Mouse (Mus musculus) hindbrain, embryonic 12.5 days (tissue): ENCODE measurements around the gene C77080. TPM values are rescaled to one million over a fixed set of nuclear protein-coding genes. Genes with fewer than 3 reads are reported as not detected.

Source experiments
- ATAC-seq: fragments of 200-750 bp; cut with Nextera tagmentation; 2 replicates; pipeline ENCODE4 v1.8.0; 2017; ENCODE audit warnings: moderate TSS enrichment; ENCODE audit not compliant: low FRiP score
- H3K27ac ChIP-seq: fragments of 300-500 bp; sonication (generic); 2 replicates; pipeline ENCODE4 v1.5.1; 2016; ENCODE audit warnings: mild to moderate bottlenecking
- H3K27me3 ChIP-seq: fragments of 300-500 bp; sonication (generic); 2 replicates; pipeline ENCODE4 v1.6.1; 2016; ENCODE audit warnings: mild to moderate bottlenecking
- H3K36me3 ChIP-seq: fragments of 300-500 bp; sonication (generic); 2 replicates; pipeline ENCODE4 v1.6.1; 2016; ENCODE audit warnings: mild to moderate bottlenecking
- H3K4me1 ChIP-seq: fragments of 300-500 bp; sonication (generic); 2 replicates; pipeline ENCODE4 v1.6.1; 2016
- H3K4me2 ChIP-seq: fragments of 300-500 bp; sonication (generic); replicated peaks from 2 replicates; pipeline ENCODE4 v1.6.1; 2016; ENCODE audit warnings: mild to moderate bottlenecking
- H3K4me3 ChIP-seq: fragments of 300-500 bp; sonication (generic); 2 replicates; pipeline ENCODE4 v1.5.1; 2016; ENCODE audit warnings: mild to moderate bottlenecking
- H3K9ac ChIP-seq: fragments of 300-500 bp; sonication (generic); 2 replicates; pipeline ENCODE4 v1.6.1; 2016; ENCODE audit warnings: mild to moderate bottlenecking, moderate library complexity
- H3K9me3 ChIP-seq: fragments of 300-500 bp; sonication (generic); replicated peaks from 2 replicates; pipeline ENCODE4 v1.6.1; 2016; ENCODE audit warnings: mild to moderate bottlenecking
- WGBS: fragments of 180-500 bp; shearing (Covaris S2); methylation state at CpG from one replicate; pipeline ENCODE4 v1.1.7; 2016; 5-methylcytosine and 5-hydroxymethylcytosine counted together
- polyA plus RNA-seq: library from polyadenylated mRNA; unstranded; fragments of >200 nt; fragmentation: Nextera tagmentation; extraction: Ambion mirVana; gene quantifications from 2 replicates; pipeline ENCODE4 v1.2.1, GENCODE M21; 2016

Gene C77080
- polyA plus RNA-seq, 1 experiment from 2014 or later: 6.0 TPM

DNA sequence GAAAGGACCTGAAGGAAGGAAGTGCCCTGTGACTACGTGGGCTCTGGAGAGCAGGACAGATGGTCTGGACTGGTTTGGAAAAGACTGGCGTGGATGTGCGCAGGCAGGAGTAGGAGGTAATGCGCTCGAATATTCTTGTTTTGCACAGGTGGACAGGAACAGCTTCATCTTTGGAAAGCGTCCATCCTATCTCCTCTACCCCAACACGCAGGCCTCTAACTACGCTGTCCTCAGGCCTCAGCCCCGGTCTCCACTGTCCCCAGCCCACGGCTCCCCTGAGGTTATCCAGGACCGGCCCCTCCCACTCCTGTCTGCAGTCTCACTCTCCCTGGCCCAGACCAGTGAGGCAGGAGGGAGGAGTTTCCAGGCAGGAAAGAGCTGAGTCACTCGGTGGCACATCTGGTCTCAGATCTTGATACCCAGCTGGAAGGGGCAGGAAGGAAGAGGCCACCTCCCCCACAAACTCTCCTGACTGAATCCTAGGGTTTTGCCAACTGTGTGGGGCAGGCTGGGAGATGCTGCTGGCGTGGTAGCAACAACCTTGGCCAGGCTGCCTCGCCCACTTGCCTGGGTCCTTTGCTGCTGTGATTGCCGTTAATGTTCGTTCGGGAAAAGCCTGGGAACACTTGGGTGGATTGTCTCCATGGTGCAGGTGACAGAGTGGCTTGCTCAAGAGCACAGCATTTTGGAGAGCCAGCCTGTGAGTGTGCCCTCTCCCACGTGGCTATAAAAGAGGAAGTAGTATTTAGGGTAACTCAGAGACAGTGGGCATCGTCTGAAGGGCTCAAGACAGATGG, 2.2 kb upstream of the C77080 start:
- H3K27ac ChIP-seq: peak overlapping the region; percentile 35; the same call in 1 of the 2 replicates
- WGBS: 35% methylated on average over 19 of the region's 19 CpGs
- no peak for ATAC-seq
- no peaks in the 10 kb centered on the region for H3K9me3 ChIP-seq
- no peak overlapping the region for H3K4me3 ChIP-seq
- peak overlapping the region; percentile 7 for H3K4me2 ChIP-seq
- no peaks in the 10 kb centered on the region for H3K27me3 ChIP-seq
- peaks cover 25% of the 10 kb centered on the region for H3K4me1 ChIP-seq
- H3K9ac ChIP-seq: no peak overlapping the region
- H3K36me3 ChIP-seq: no peaks in the 10 kb centered on the region

DNA sequence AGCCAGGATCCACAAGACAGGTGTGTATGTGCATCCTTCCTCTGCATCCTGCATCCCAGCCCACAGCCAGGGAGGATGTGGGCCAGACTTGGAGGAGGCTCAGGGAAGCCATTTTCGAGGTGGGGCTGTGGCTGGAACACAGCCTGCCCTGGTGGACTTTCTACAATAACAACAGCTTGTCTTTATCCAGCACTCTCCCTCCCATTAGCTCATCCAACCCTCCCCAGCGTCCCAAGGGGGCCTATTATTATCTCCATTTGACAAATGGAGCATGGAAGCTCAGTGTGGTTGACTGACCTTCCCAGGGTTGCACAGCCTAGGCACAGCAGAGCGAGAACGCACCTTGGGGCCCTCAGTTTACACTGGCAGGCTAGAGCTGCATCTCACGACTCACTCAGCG, 526 bp downstream of the C77080 start:
- Histone ChIP-seq H3K9ac (peak overlapping the region; percentile 25; the same call in 1 of the 2 replicates), H3K27ac (peak overlapping the region; percentile 31; the same call in 1 of the 2 replicates)
- WGBS: 14% methylated on average over 6 of the region's 6 CpGs

DNA sequence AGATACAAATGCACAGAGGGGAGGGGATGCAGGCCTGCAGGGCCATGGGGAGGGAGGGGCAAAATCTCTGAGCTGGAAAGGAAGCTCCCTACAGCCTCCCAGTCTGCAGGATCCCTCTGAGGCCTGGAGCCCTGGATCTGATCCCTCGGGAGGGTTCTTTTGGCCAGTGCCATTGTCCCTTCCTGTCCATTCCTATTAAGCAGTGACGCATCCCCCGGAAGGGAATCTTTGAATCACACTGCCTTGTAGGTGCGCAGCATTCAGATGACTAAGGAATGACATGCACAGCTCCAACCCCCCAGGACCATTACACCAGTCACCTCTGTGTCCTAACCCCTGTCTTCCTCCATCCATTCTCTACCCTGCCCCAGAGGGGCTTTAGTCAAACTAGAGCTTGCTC, 2.1 kb downstream of the C77080 start:
- no peaks in the 10 kb centered on the region for H3K9me3 ChIP-seq
- peaks cover 34% of the 10 kb centered on the region for H3K4me1 ChIP-seq
- no peak for ATAC-seq
- no peaks in the 10 kb centered on the region for H3K36me3 ChIP-seq
- no peaks in the 10 kb centered on the region; the same call in 1 of the 2 replicates for H3K27me3 ChIP-seq
- H3K27ac ChIP-seq: no peak overlapping the region
- H3K4me3 ChIP-seq: no peak overlapping the region
- no peak overlapping the region for H3K4me2 ChIP-seq
- WGBS: 62% methylated on average over 4 of the region's 4 CpGs
- no peak overlapping the region for H3K9ac ChIP-seq

More for the DNA sequence above, 526 bp downstream of the C77080 start:
- no peaks in the 10 kb centered on the region for H3K27me3 ChIP-seq
- H3K4me1 ChIP-seq: peaks cover 34% of the 10 kb centered on the region
- ATAC-seq: no peak
- no peak overlapping the region for H3K4me3 ChIP-seq
- no peaks in the 10 kb centered on the region for H3K9me3 ChIP-seq
- H3K4me2 ChIP-seq: no peak overlapping the region
- H3K36me3 ChIP-seq: no peaks in the 10 kb centered on the region

DNA sequence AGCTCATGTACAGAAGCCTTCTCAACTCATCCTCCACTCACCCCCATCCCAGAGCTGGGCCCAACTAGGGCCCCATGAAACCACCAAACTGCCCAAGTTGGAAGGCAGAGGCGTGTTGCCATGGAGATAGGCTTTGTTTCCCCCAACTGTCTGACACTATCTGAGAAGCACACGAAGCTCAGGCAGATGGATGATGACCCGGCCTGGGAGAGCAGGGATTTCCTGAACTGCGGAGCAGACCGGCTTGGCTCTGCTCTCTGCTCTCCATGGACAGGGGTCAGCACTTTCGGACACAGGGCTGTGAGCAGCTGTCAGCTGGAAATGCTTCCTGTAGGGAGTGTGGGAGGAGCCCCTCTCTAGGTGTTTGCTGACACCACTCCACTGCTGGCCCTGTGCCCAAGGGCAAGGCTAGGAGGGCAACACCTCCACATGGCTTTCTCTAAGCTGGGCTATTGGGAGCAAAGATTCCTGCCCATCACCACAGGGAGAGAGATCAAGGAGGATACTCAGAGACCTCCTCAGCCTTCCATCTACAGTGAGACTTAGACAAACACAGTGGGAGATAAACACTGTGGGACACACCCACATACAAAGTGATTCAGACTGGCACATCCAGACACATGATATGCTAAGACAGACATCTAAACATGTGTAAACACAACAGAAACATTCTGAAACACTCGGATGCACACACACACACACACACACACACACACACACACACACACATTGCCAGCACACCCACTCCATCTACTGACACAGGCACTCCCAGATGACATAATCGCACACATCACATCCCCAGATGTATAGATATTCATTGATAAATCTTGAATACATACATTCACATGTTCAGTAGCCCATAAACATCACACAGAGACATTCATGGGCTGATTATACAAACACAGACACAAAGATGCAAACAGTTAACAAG, 4.5 kb downstream of the C77080 start:
- peaks cover 2% of the 10 kb centered on the region for H3K27me3 ChIP-seq
- H3K9ac ChIP-seq: no peak overlapping the region
- H3K27ac ChIP-seq: no peak overlapping the region
- no peak overlapping the region for H3K4me2 ChIP-seq
- peaks cover 25% of the 10 kb centered on the region for H3K4me1 ChIP-seq
- H3K9me3 ChIP-seq: no peaks in the 10 kb centered on the region
- no peak for ATAC-seq
- H3K4me3 ChIP-seq: no peak overlapping the region
- no peaks in the 10 kb centered on the region for H3K36me3 ChIP-seq
- 22% methylated on average over 8 of the region's 8 CpGs for WGBS

DNA sequence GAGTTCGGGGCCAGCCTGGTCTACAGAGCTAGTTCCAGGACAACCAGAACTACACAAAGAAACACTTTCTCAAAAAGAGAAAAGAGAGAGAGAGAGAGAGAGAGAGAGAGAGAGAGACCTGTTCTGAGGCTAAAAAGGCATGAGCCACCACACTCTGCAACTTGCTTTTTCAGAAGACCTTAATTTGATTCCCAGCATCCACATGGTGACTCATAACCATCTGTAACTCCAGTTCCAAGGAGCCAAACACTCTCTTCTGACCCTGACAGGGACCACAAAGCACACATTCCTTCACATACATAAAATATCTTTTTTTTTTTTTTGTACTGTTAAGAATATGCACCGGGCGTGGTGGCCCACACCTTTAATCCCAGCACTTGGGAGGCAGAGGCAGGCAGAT, 6.6 kb downstream of the C77080 start:
- no peak for ATAC-seq
- Histone ChIP-seq H3K4me2 (no peak overlapping the region), H3K27me3 (peaks cover 23% of the 10 kb centered on the region), H3K27ac (no peak overlapping the region), H3K9ac (no peak overlapping the region), H3K4me3 (no peak overlapping the region), H3K36me3 (no peaks in the 10 kb centered on the region), H3K4me1 (peaks cover 29% of the 10 kb centered on the region), H3K9me3 (no peaks in the 10 kb centered on the region)
- WGBS: 91% methylated on average over 3 of the region's 3 CpGs

DNA sequence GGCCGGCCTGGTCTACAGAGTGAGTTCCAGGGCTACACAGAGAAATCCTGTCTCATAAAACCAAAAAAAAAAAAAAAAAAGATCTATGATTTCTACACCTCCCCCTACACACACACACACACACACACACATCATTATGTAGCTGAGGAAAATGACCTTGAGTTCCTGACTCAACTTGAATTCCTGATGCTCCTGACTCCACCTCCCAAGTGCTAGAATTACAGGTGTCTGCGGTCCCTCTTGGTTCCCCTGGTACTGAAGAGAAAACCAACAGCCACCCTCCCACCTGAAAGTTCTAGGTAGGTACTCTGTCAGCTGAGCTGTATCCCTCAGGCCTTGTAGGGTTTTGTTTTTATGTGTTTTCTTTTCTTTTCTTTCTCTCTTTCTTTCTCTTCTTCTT, 8.7 kb downstream of the C77080 start:
- H3K9me3 ChIP-seq: no peaks in the 10 kb centered on the region
- WGBS: 75% methylated on average over 1 of the region's 2 CpGs
- H3K4me2 ChIP-seq: no peak overlapping the region
- peaks cover 38% of the 10 kb centered on the region for H3K4me1 ChIP-seq
- no peaks in the 10 kb centered on the region for H3K36me3 ChIP-seq
- H3K27ac ChIP-seq: no peak overlapping the region
- peaks cover 41% of the 10 kb centered on the region for H3K27me3 ChIP-seq
- no peak overlapping the region for H3K4me3 ChIP-seq
- no peak overlapping the region for H3K9ac ChIP-seq
- ATAC-seq: no peak

DNA sequence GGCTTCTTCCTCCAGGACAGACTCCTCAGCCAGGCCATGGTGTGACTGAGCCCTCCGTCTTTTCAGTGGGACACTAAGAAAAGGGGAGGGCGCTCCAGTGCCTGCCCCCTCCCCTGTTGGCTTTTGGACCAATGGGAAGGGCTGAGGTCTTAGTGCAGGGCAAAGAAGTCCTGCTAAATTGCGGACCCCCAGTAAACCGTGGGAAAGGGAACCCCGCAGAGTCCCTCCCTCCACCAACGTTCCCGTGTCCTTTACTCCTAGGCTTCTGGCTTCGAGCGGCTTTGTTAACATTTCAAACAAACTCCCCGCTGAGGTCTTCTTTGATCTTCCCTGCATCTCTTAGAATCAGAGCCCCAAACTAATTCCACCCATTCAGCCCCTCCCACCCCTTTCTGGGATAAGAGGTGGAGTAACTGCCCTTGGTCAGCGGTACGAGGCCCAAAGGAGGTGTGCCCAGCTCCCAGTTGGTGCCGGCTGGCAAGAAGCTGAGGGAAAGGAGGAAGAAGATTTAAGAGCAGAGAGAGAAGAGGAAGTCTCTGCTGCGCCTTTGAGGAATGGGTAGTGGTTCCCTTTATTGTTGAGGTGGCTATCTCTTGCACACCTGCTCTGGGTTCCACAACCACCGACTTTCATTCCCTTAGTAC, 9.6 kb downstream of the C77080 start:
- H3K4me3 ChIP-seq: no peak overlapping the region
- peaks cover 50% of the 10 kb centered on the region for H3K27me3 ChIP-seq
- H3K9ac ChIP-seq: peak overlapping the region; percentile 32; the same call in 1 of the 2 replicates
- 3% methylated on average over 15 of the region's 15 CpGs for WGBS
- no peak overlapping the region for H3K27ac ChIP-seq
- H3K9me3 ChIP-seq: no peaks in the 10 kb centered on the region
- ATAC-seq: no peak; the same call in 1 of the 2 replicates
- no peaks in the 10 kb centered on the region for H3K36me3 ChIP-seq
- H3K4me2 ChIP-seq: peak overlapping the region; percentile 29
- peaks cover 39% of the 10 kb centered on the region for H3K4me1 ChIP-seq

DNA sequence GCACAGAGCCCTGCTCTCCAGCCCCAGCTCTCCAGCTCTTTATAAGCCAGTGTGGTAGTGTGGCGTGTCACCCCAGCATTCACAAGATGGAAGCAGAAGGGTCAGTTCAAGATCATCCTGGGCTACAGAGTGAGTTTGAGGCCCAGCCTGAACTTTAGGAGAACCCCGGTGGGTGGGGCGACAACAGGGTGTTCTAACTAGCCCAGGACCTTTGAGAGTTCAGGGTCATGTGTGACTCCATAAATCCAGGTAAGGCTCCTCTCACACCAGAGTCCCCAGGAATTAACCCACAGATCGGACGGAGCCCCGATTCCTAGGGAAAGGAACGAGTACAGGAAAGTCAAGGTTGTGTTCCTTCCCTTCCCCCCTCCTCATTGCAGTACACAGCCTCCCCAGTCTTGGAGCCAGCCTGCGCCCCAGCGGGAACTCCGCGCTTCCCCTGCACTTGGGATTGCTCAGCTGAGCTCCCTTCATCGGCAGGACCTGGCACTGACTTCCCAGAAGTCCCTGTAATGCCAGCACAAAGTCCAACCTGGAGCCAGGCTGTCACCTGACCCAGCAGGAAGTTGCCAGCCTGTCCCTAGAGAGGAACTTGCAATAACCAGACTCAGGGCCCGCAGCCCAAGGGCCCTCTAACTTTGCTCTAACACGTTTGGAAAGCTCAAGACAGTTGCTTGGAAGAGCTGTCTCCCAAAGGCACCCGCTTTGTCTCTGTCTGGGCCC, 10.3 kb downstream of the C77080 start:
- Histone ChIP-seq H3K9me3 (no peaks in the 10 kb centered on the region), H3K4me3 (no peak overlapping the region), H3K9ac (peak overlapping the region; percentile 32; the same call in 1 of the 2 replicates), H3K36me3 (no peaks in the 10 kb centered on the region), H3K4me1 (peaks cover 37% of the 10 kb centered on the region), H3K27me3 (peaks cover 57% of the 10 kb centered on the region), H3K4me2 (peak overlapping the region; percentile 29), H3K27ac (no peak overlapping the region)
- no peak for ATAC-seq
- 12% methylated on average over 15 of the region's 15 CpGs for WGBS

DNA sequence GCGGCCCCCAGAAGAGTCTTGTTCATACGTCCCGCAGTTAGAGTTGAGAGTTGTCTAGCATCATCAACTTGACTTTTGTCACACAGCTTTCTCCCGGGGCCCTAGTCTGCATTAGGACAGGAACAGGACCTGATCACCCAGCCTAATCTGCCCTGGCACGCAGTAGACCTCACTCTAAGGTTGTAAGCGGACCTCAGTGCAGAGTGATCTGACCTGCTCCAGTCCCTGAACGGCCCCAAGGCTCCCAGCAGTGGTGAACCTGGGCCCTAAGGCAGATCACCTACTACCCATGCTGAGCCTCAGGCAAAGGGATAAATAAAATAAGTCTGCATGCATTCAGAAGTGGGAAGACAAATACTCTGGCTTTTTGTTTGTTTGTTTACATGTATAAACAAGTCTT, 11.9 kb downstream of the C77080 start:
- ATAC-seq: no peak
- Histone ChIP-seq H3K27ac (no peak overlapping the region), H3K4me1 (peaks cover 37% of the 10 kb centered on the region), H3K4me2 (no peak overlapping the region), H3K4me3 (no peak overlapping the region), H3K36me3 (no peaks in the 10 kb centered on the region), H3K27me3 (peaks cover 65% of the 10 kb centered on the region), H3K9me3 (no peaks in the 10 kb centered on the region), H3K9ac (no peak overlapping the region)
- 19% methylated on average over 7 of the region's 7 CpGs for WGBS

DNA sequence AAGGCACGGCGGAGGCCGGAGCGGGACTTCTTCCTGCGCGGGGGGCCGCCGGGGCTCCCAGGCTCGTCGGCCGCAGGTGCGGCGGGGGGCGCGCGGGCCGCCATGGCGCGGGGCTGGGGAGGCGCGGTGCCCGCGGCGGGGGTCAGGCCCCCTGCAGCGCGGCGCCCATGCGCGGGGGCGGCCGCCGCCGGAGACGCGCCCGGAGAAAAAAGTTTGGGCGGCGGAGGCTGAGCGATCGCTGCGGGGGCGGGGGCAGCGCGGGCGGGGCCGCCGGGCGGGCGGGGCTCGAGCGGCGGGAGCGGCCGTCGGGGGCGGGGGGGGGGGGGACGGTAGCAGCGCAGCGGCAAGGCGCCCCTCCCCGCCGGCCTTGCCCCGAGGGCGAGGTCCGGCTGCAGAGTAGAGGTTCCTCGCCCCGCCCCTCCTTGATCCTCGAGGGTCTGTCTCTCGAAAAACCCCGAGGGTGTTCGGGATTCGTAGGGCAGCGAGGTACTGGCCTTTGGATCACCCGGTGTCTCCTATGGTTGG, 12.9 kb downstream of the C77080 start:
- Histone ChIP-seq H3K9me3 (no peaks in the 10 kb centered on the region), H3K4me3 (peak overlapping the region; percentile 49), H3K27me3 (peaks cover 67% of the 10 kb centered on the region), H3K36me3 (no peaks in the 10 kb centered on the region), H3K4me2 (peak overlapping the region; percentile 94), H3K27ac (no peak overlapping the region), H3K4me1 (peaks cover 37% of the 10 kb centered on the region), H3K9ac (peak overlapping the region; percentile 66)
- WGBS: under 1% methylated on average over 29 of the region's 74 CpGs
- no peak for ATAC-seq

DNA sequence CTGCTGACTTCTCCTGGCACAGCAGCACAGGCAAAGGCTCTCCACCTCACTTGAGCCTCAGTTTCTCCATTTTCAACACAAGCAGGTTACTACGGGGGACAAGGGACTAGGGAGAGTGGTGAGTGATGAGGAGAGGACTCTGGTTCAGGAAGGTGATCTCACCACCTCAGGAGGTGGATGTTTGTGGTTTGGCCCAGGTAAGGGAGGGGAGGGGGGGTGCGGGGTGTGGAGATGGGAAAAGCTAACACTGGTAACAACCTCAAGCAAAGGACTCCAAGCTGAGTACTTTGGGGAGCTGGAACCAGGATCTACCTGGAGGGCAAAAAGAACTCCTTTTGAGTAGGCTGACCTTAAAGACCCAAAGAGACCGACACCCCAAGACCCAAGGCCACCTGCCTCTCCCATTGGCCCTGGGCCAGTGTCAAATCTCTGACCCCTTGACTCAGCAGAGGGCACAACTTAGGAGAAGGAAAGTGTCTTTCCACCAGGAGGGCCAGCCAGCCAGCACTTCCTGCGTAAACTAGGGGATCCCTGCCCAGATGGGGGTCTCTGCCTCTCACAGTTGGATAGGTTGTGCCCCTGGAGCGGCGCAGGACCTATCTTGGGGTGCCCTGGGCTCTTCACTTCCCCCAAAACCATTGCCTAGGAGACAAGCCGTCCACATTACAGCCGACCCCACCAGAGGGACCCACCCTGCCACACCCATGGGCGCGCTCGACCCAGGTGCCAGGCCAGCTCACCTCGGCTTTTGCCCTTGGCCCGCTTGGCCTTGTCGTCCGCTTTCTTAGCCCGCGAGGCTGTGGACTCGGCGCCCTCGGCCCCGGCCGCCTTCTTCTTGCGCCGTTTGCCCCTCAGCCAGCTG, 13.6 kb downstream of the C77080 start:
- Histone ChIP-seq H3K4me3 (peak overlapping the region; percentile 49), H3K9ac (peak overlapping the region; percentile 66), H3K36me3 (no peaks in the 10 kb centered on the region), H3K27me3 (peaks cover 67% of the 10 kb centered on the region), H3K4me1 (peaks cover 39% of the 10 kb centered on the region), H3K9me3 (no peaks in the 10 kb centered on the region), H3K27ac (no peak overlapping the region), H3K4me2 (peak overlapping the region; percentile 94)
- ATAC-seq: no peak
- WGBS: 7% methylated on average over 24 of the region's 24 CpGs
